Mouse (Mus musculus) G1E (cell line): ENCODE data around the gene Nelfb. TPM values are rescaled to one million over a fixed set of nuclear protein-coding genes. Genes with fewer than 3 reads are reported as not detected.

Source experiments
- ATAC-seq: 2 replicates; pipeline ENCODE4 v1.8.0; 2016; ENCODE audit warnings: mild to moderate bottlenecking; ENCODE audit not compliant: insufficient number of reproducible peaks, poor library complexity, low FRiP score, severe bottlenecking; ENCODE audit errors: extremely low read depth
- DNase-seq: peaks from one replicate; pipeline ENCODE4 v3.0.0; 2012; ENCODE audit warnings: low spot score
- H3K27me3 ChIP-seq: 2 replicates; pipeline ENCODE4 v1.6.1; 2012; ENCODE audit warnings: mild to moderate bottlenecking, low read length, inconsistent platforms; ENCODE audit not compliant: insufficient read depth
- H3K36me3 ChIP-seq: replicated peaks from 2 replicates; pipeline ENCODE3; 2012; ENCODE audit warnings: mild to moderate bottlenecking, inconsistent platforms
- H3K4me1 ChIP-seq: 2 replicates; pipeline ENCODE4 v1.6.1; 2012; ENCODE audit warnings: low read depth, low read length, inconsistent platforms, mixed read lengths; ENCODE audit not compliant: insufficient read depth
- H3K4me3 ChIP-seq: 2 replicates; pipeline ENCODE4 v1.5.1; 2012; ENCODE audit warnings: low read depth, mild to moderate bottlenecking, inconsistent platforms, low read length, moderate library complexity, mixed read lengths
- H3K9me3 ChIP-seq: replicated peaks from 2 replicates; pipeline ENCODE4 v1.6.1; 2012; ENCODE audit warnings: inconsistent platforms
- CTCF ChIP-seq: IDR thresholded peaks from 2 replicates; pipeline ENCODE4 v1.5.1; 2012; ENCODE audit warnings: low read depth, low read length, inconsistent platforms, mixed read lengths
- GATA1 ChIP-seq: IDR thresholded peaks from 2 replicates; pipeline ENCODE4 v1.6.1; 2012; ENCODE audit warnings: borderline replicate concordance, low read length, inconsistent platforms, mixed read lengths
- GATA2 ChIP-seq: IDR thresholded peaks from 2 replicates; pipeline ENCODE4 v1.6.1; 2012; ENCODE audit warnings: low read depth, low read length, inconsistent platforms, borderline replicate concordance
- POLR2AphosphoS5 ChIP-seq: IDR thresholded peaks from 2 replicates; pipeline ENCODE4 v1.6.1; 2012; ENCODE audit warnings: low read depth, low read length, inconsistent platforms; ENCODE audit not compliant: insufficient replicate concordance
- TAL1 ChIP-seq: conservative IDR thresholded peaks from 2 replicates; pipeline ENCODE4 v1.6.1; 2012; ENCODE audit warnings: low read depth, low read length, inconsistent platforms, mixed read lengths
- polyA plus RNA-seq: library from polyadenylated mRNA; stranded (reverse); fragments of >175 nt; gene quantifications from 2 replicates; pipeline ENCODE4 v1.2.3, GENCODE M21; 2012
- total RNA-seq, 2 experiments: library from RNA; stranded (forward) in 1 of 2; stranded (reverse) in 1 of 2; fragments of 200-1000 nt in 1 of 2; fragments of >200 nt in 1 of 2; fragmentation: Nextera tagmentation in 1 of 2; gene quantifications; 2 replicates each; pipeline ENCODE4 v1.2.3; 2014 to 2017

Nelfb gene
- total and polyA plus RNA-seq, 3 experiments: 26.9 to 80.7 (median 54.6) TPM

- TF ChIP-seq GATA1 (no peak), POLR2AphosphoS5 (no peak), CTCF (no peak), GATA2 (no peak), TAL1 (no peak)
- peaks cover 39% of the 10 kb centered on the region for H3K4me1 ChIP-seq
- no peak for DNase-seq
- peaks cover 3% of the 10 kb centered on the region for H3K9me3 ChIP-seq
- H3K36me3 ChIP-seq: no peaks in the 10 kb centered on the region
- no peak overlapping the region for H3K4me3 ChIP-seq
- H3K27me3 ChIP-seq: peaks cover 76% of the 10 kb centered on the region
- ATAC-seq: no peak
These were observed 35.6 kb downstream of the Nelfb start for GRCm38 (mm10) chr2:25175690-25176078.

GRCm38 (mm10) chr2:25174866-25175689 lies 36.2 kb downstream of the Nelfb start:
- no peak for DNase-seq
- Histone ChIP-seq H3K4me1 (peaks cover 41% of the 10 kb centered on the region), H3K36me3 (no peaks in the 10 kb centered on the region), H3K9me3 (no peaks in the 10 kb centered on the region), H3K27me3 (peaks cover 72% of the 10 kb centered on the region), H3K4me3 (no peak overlapping the region)
- TF ChIP-seq CTCF: no peak
- no peak for TF ChIP-seq GATA2
- no peak for TF ChIP-seq GATA1
- no peak for TF ChIP-seq POLR2AphosphoS5
- no peak for TF ChIP-seq TAL1
- no peak for ATAC-seq

GRCm38 (mm10) chr2:25173821-25174220 lies 37.5 kb downstream of the Nelfb start:
- Histone ChIP-seq H3K36me3 (no peaks in the 10 kb centered on the region), H3K4me1 (peaks cover 50% of the 10 kb centered on the region), H3K27me3 (peaks cover 66% of the 10 kb centered on the region), H3K9me3 (no peaks in the 10 kb centered on the region), H3K4me3 (no peak overlapping the region)
- no peak for TF ChIP-seq POLR2AphosphoS5
- no peak for TF ChIP-seq GATA2
- no peak for TF ChIP-seq TAL1
- no peak for TF ChIP-seq GATA1
- no peak for TF ChIP-seq CTCF
- DNase-seq (no peak), ATAC-seq (no peak)

GRCm38 (mm10) chr2:25172629-25173028 lies 38.7 kb downstream of the Nelfb start:
- TF ChIP-seq POLR2AphosphoS5: no peak
- TF ChIP-seq CTCF: no peak
- TF ChIP-seq TAL1: no peak
- no peak for TF ChIP-seq GATA1
- TF ChIP-seq GATA2: no peak
- H3K36me3 ChIP-seq: no peaks in the 10 kb centered on the region
- H3K4me1 ChIP-seq: peaks cover 61% of the 10 kb centered on the region
- peaks cover 55% of the 10 kb centered on the region for H3K27me3 ChIP-seq
- ATAC-seq: 0 out of 2 replicates have a peak, but pooled peaks have one; percentile 34
- H3K4me3 ChIP-seq: no peak overlapping the region; the same call in 1 of the 2 replicates
- H3K9me3 ChIP-seq: no peaks in the 10 kb centered on the region
- no peak for DNase-seq

GRCm38 (mm10) chr2:25171769-25172153 lies 39.5 kb downstream of the Nelfb start:
- H3K4me1 ChIP-seq: peaks cover 66% of the 10 kb centered on the region
- DNase-seq (no peak), ATAC-seq (no peak)
- TF ChIP-seq TAL1 (no peak), CTCF (no peak), GATA2 (no peak), POLR2AphosphoS5 (no peak), GATA1 (no peak)
- no peaks in the 10 kb centered on the region for H3K36me3 ChIP-seq
- H3K27me3 ChIP-seq: peaks cover 48% of the 10 kb centered on the region
- no peaks in the 10 kb centered on the region for H3K9me3 ChIP-seq
- no peak overlapping the region for H3K4me3 ChIP-seq

- Histone ChIP-seq H3K27me3 (peaks cover 43% of the 10 kb centered on the region), H3K4me1 (peaks cover 66% of the 10 kb centered on the region), H3K4me3 (no peak overlapping the region), H3K9me3 (no peaks in the 10 kb centered on the region), H3K36me3 (no peaks in the 10 kb centered on the region)
- ATAC-seq (no peak), DNase-seq (no peak)
- TF ChIP-seq POLR2AphosphoS5: no peak
- no peak for TF ChIP-seq TAL1
- no peak for TF ChIP-seq GATA2
These were observed 40.1 kb downstream of the Nelfb start for GRCm38 (mm10) chr2:25171101-25171768.
